Mouse (Mus musculus) layer of hippocampus, postnatal 25 days (tissue): ENCODE measurements around the gene Cks1b. TPM values are rescaled to one million over a fixed set of nuclear protein-coding genes. Genes with fewer than 3 reads are reported as not detected.
A peak's percentile ranks its signal among the peaks of the same experiment; 100 is the strongest.

Experiments
- DNase-seq, 2 experiments: peaks; one replicate each; pipeline ENCODE4 v3.0.0; 2022; ENCODE audit warnings: mixed read lengths in 2 of 2, low spot score in 1 of 2; ENCODE audit errors: extremely low spot score in 1 of 2
- total RNA-seq, 2 experiments: library from RNA; stranded (reverse); gene quantifications; 2 replicates each; pipeline ENCODE4 v1.2.3; 2021

Gene Cks1b
- total RNA-seq, 2 experiments from 2014 or later: 2.4 to 3.0 TPM

GRCm38 (mm10) chr3:89384331-89385076, 33.7 kb downstream of the Cks1b start:
- no peak for DNase-seq

GRCm38 (mm10) chr3:89383651-89384255, 34.4 kb downstream of the Cks1b start:
- no peak for DNase-seq

DNA sequence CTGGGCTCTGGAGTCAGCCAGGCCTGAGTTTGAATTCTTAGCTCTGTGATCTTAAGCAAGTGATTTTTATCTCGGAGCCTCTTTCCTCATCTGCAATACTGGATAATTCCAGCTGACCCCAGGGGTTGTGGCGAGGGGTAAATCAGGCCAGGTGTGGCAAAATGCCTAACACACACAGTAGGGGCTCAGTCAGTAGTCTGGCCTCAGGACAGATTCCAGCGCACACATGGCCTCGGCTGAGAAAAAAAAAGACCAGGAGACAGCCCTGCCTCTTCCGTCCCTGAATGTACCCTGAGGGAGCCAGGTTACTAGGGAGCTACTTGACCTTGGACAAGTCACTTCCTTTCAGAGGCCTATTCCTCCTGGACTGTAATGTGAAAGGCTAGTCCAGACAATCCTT, 35.2 kb downstream of the Cks1b start:
- DNase-seq: no peak

DNA sequence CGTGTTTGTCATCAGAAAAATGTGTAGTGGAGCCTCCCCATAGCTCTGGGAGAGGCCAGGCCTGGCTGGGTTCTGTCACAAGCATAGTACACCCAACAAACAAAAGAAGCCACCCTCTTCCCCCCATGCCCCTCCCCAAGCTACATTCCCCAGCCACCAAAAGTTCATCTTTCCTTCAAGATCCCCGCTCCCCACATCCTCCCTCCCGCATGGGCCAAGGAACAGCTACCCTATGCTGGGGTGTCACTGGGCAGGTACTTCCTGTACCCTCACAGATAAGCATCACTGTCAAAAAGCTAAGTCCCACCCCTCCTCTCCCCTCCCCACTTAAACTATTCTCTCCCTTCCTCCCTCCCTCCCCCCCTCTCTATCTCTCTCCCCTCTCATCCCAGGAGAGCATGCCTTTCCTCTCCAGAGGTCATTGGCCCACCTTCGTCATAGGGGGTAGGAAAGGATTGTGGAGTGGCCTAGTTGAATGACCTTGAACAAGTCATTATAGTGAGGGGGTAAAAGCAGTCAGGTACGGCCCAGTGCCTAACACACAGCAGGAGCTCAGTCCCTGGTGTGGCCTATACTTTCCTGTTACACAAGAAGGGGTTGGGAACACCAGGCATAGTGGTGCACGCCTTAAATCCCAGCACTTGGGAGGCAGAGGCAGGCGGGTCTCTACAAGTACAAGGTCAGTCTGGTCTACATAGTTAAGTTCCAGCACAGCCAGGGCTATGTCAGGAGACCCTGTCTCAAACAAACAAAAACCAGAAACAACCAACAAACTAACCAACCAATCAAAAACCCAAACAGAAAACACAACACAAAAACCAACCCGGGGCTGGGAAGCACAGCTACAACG, 35.9 kb downstream of the Cks1b start:
- DNase-seq: no peak

GRCm38 (mm10) chr3:89381233-89381632, 37.0 kb downstream of the Cks1b start:
- DNase-seq: no peak

- no peak for DNase-seq
Observed at GRCm38 (mm10) chr3:89380711-89381110, 37.5 kb downstream of the Cks1b start.

DNA sequence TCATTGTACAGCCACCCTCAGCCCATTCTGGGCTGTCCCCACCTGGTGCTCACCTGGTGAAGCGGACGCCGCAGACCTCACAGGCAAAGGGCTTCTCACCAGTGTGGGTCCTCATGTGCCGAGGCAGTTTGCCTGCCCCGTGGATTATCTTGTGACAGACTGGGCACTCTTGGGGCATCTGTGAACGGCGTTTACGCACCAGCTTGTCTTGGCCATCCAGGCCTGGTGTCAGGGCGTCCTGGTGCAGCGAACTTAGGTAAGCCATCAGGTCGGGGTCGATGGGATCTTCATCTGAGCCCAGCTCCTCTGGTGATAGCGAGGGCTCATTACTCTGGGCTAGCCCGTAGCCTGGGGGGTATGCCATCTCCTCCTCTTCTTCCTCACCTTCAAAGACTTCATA, 37.9 kb downstream of the Cks1b start:
- no peak for DNase-seq

GRCm38 (mm10) chr3:89379388-89380131, 38.6 kb downstream of the Cks1b start:
- DNase-seq: no peak

- DNase-seq: peak; percentile 64 to 75
Observed at GRCm38 (mm10) chr3:89378394-89379067, 39.7 kb downstream of the Cks1b start.

- no peak for DNase-seq
Observed at GRCm38 (mm10) chr3:89377831-89378230, 40.4 kb downstream of the Cks1b start.

DNA sequence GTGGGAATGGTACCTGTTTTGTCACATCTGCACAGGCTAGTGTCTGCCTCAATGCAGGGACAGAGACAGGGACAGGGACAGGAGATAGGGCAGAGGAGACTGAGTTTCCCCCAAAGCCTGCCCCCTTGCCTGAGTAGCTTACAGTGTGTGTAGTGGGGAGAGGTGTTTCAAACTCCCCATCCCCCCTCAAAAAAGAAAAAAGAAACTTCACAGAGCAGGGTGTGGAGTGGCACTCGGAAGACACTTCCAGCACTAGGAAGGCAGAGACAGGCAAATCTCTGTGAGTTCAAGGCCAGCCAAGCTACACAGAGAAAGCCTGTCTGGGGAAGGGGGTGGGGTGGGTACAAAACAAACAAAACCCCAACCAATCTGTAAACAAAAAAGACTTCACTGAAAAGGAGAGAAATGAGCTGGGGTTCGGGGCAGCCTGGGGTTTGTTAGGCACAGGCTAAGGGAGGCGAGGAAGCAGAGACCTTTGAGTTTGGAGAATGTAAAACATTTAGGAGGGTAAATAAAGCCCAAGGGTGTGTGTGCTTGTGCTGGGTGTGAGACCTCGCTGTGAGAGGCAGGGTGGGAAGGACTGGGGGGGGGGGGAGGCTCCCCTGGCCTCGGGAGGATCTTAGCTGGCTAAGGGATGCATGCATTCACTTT, 44.5 kb downstream of the Cks1b start:
- DNase-seq: no peak

- DNase-seq: no peak
Observed at GRCm38 (mm10) chr3:89367338-89367737, 50.8 kb downstream of the Cks1b start.

GRCm38 (mm10) chr3:89365486-89366414, 52.4 kb downstream of the Cks1b start:
- DNase-seq: no peak

Other genes with a start within 250 kb of the Cks1b start
- gene Scamp3, start 240.9 kb downstream of the Cks1b start, total RNA-seq: 10 to 100 TPM; 67.8 to 73.3 TPM
- gene Fam189b, start 235.2 kb downstream of the Cks1b start, total RNA-seq: 10 to 100 TPM; 57.1 to 61.7 TPM
- 10 to 100 TPM; 59.9 to 63.6 TPM for gene Gba, start 215.5 kb downstream of the Cks1b start, total RNA-seq
- 10 to 100 TPM; 37.0 to 50.7 TPM for gene Thbs3, start 203.2 kb downstream of the Cks1b start, total RNA-seq
- 100 to 1,000 TPM; 102 TPM for gene Mtx1, start 191.3 kb downstream of the Cks1b start, total RNA-seq
- under 1 TPM; 0.89 to 0.91 TPM for gene Muc1, start 189.3 kb downstream of the Cks1b start, total RNA-seq
- gene Krtcap2, start 172.4 kb downstream of the Cks1b start, total RNA-seq: 10 to 100 TPM; 79.2 to 87.4 TPM
- 10 to 100 TPM; 86.4 to 96.0 TPM for gene Trim46, start 172.1 kb downstream of the Cks1b start, total RNA-seq
- gene Dpm3, start 159.0 kb downstream of the Cks1b start, total RNA-seq: 10 to 100 TPM; 51.1 to 71.0 TPM
- gene Slc50a1, start 147.8 kb downstream of the Cks1b start, total RNA-seq: 10 to 100 TPM; 39.5 to 49.3 TPM
- 1 to 10 TPM; 7.1 to 7.6 TPM for gene Efna1, start 137.2 kb downstream of the Cks1b start, total RNA-seq
- gene Efna3, start 95.4 kb downstream of the Cks1b start, total RNA-seq: 10 to 100 TPM; 77.1 to 82.6 TPM
- under 1 TPM; 0.68 to 0.98 TPM for gene Efna4, start 80.4 kb downstream of the Cks1b start, total RNA-seq
- 100 to 1,000 TPM; 109 to 112 TPM for gene Adam15, start 68.4 kb downstream of the Cks1b start, total RNA-seq
- under 1 TPM; 0.20 to 0.42 TPM for gene Dcst2, start 56.4 kb downstream of the Cks1b start, total RNA-seq
- not detected for gene Dcst1, start 53.1 kb downstream of the Cks1b start, total RNA-seq
- 10 to 100 TPM; 12.3 to 14.4 TPM for gene Zbtb7b, start 23.6 kb downstream of the Cks1b start, total RNA-seq
- gene Lenep, start 15.6 kb downstream of the Cks1b start, total RNA-seq: 1 to 10 TPM; 3.7 to 5.0 TPM
- 10 to 100 TPM; 32.4 to 33.3 TPM for gene Flad1, start 6.5 kb downstream of the Cks1b start, total RNA-seq
- gene Shc1, start 60 bp upstream of the Cks1b start, total RNA-seq: 10 to 100 TPM; 11.9 to 13.5 TPM
- gene Pygo2, start 11.8 kb upstream of the Cks1b start, total RNA-seq: 10 to 100 TPM; 55.4 to 59.7 TPM
- 10 to 100 TPM; 40.0 to 46.4 TPM for gene Pbxip1, start 18.3 kb upstream of the Cks1b start, total RNA-seq
- gene Pmvk, start 36.2 kb upstream of the Cks1b start, total RNA-seq: 10 to 100 TPM; 31.3 to 37.9 TPM
- 10 to 100 TPM; 22.9 to 23.5 TPM for gene Kcnn3, start 101.8 kb upstream of the Cks1b start, total RNA-seq